Mouse (Mus musculus) liver, embryonic 16.5 days (tissue): ENCODE measurements around the gene Trio. TPM values are rescaled to one million over a fixed set of nuclear protein-coding genes. Genes with fewer than 3 reads are reported as not detected.

Experiments used
- ATAC-seq: fragments of 200-750 bp; cut with Nextera tagmentation; 2 replicates; pipeline ENCODE4 v1.8.0; 2017; ENCODE audit warnings: low read depth, mild to moderate bottlenecking, moderate number of reproducible peaks, moderate library complexity
- H3K27ac ChIP-seq: fragments of 300-500 bp; sonication (generic); 2 replicates; pipeline ENCODE4 v1.5.1; 2014; ENCODE audit warnings: mild to moderate bottlenecking, low read length
- H3K27me3 ChIP-seq: fragments of 300-500 bp; sonication (generic); 2 replicates; pipeline ENCODE4 v1.6.1; 2014; ENCODE audit warnings: low read depth, low read length, mixed read lengths; ENCODE audit not compliant: control insufficient read depth, insufficient read depth
- H3K36me3 ChIP-seq: fragments of 300-500 bp; sonication (generic); 2 replicates; pipeline ENCODE4 v1.6.1; 2014; ENCODE audit warnings: mild to moderate bottlenecking; ENCODE audit not compliant: control insufficient read depth, insufficient read depth
- H3K4me1 ChIP-seq: fragments of 300-500 bp; sonication (generic); 2 replicates; pipeline ENCODE4 v1.6.1; 2014; ENCODE audit warnings: low read depth, low read length, mixed read lengths; ENCODE audit not compliant: control insufficient read depth
- H3K4me2 ChIP-seq: fragments of 300-500 bp; sonication (generic); 2 replicates; pipeline ENCODE4 v1.6.1; 2014; ENCODE audit warnings: low read depth, low read length, mixed read lengths
- H3K4me3 ChIP-seq: fragments of 300-500 bp; sonication (generic); 2 replicates; pipeline ENCODE4 v1.5.1; 2014; ENCODE audit warnings: low read depth, mild to moderate bottlenecking, low read length
- H3K9ac ChIP-seq: fragments of 300-500 bp; sonication (generic); 2 replicates; pipeline ENCODE4 v1.6.1; 2014; ENCODE audit warnings: low read depth, low read length
- H3K9me3 ChIP-seq: fragments of 300-500 bp; sonication (generic); replicated peaks from 2 replicates; pipeline ENCODE4 v1.6.1; 2016; ENCODE audit warnings: low read length; ENCODE audit not compliant: control insufficient read depth
- WGBS: fragments of 180-500 bp; shearing (Covaris S2); extraction: QIAGEN DNeasy Blood & Tissue Kit; methylation state at CpG from one replicate; pipeline ENCODE4 v1.1.7; 2014; ENCODE audit not compliant: insufficient replicate concordance; 5-methylcytosine and 5-hydroxymethylcytosine counted together
- polyA plus RNA-seq: library from polyadenylated mRNA; unstranded; fragments of >200 nt; fragmentation: Nextera tagmentation; extraction: Ambion mirVana; gene quantifications from 2 replicates; pipeline ENCODE4 v1.2.1, GENCODE M21; 2015

Gene Trio
- polyA plus RNA-seq, 1 experiment from 2014 or later: 3.2 TPM

GRCm38 (mm10) chr15:27905341-27905740 lies 120.3 kb downstream of the Trio start:
- 56% methylated on average over 6 of the region's 6 CpGs for WGBS
- no peak overlapping the region for H3K27ac ChIP-seq
- H3K4me1 ChIP-seq: no peaks in the 10 kb centered on the region; the same call in 1 of the 2 replicates
- H3K4me2 ChIP-seq: no peak overlapping the region
- H3K4me3 ChIP-seq: no peak overlapping the region
- ATAC-seq: no peak
- H3K36me3 ChIP-seq: no peaks in the 10 kb centered on the region
- H3K9ac ChIP-seq: no peak overlapping the region
- no peaks in the 10 kb centered on the region for H3K27me3 ChIP-seq
- no peaks in the 10 kb centered on the region for H3K9me3 ChIP-seq

GRCm38 (mm10) chr15:27904346-27905005 lies 121.2 kb downstream of the Trio start:
- Histone ChIP-seq H3K27ac (no peak overlapping the region), H3K27me3 (no peaks in the 10 kb centered on the region), H3K9me3 (no peaks in the 10 kb centered on the region), H3K4me2 (no peak overlapping the region), H3K36me3 (no peaks in the 10 kb centered on the region), H3K9ac (no peak overlapping the region), H3K4me3 (no peak overlapping the region), H3K4me1 (no peaks in the 10 kb centered on the region; the same call in 1 of the 2 replicates)
- ATAC-seq: no peak
- WGBS: 78% methylated on average over 16 of the region's 16 CpGs

- H3K4me1 ChIP-seq: no peaks in the 10 kb centered on the region
- H3K9me3 ChIP-seq: no peaks in the 10 kb centered on the region
- H3K27me3 ChIP-seq: no peaks in the 10 kb centered on the region
- no peak overlapping the region for H3K4me2 ChIP-seq
- H3K36me3 ChIP-seq: no peaks in the 10 kb centered on the region
- no peak for ATAC-seq
- 80% methylated on average over 15 of the region's 15 CpGs for WGBS
- H3K27ac ChIP-seq: no peak overlapping the region
- no peak overlapping the region for H3K4me3 ChIP-seq
- H3K9ac ChIP-seq: no peak overlapping the region
Observed at GRCm38 (mm10) chr15:27901200-27901599, 124.4 kb downstream of the Trio start.

GRCm38 (mm10) chr15:27898795-27899406 lies 126.7 kb downstream of the Trio start:
- Histone ChIP-seq H3K27ac (no peak overlapping the region), H3K36me3 (no peaks in the 10 kb centered on the region; the same call in 1 of the 2 replicates), H3K4me3 (no peak overlapping the region), H3K27me3 (no peaks in the 10 kb centered on the region), H3K9ac (no peak overlapping the region), H3K9me3 (no peaks in the 10 kb centered on the region), H3K4me2 (no peak overlapping the region), H3K4me1 (no peaks in the 10 kb centered on the region)
- 47% methylated on average over 6 of the region's 6 CpGs for WGBS
- ATAC-seq: no peak

GRCm38 (mm10) chr15:27894112-27894511 lies 131.5 kb downstream of the Trio start:
- no peaks in the 10 kb centered on the region for H3K9me3 ChIP-seq
- H3K9ac ChIP-seq: no peak overlapping the region
- H3K4me2 ChIP-seq: no peak overlapping the region
- WGBS: 74% methylated on average over 12 of the region's 12 CpGs
- no peaks in the 10 kb centered on the region for H3K27me3 ChIP-seq
- ATAC-seq: no peak
- no peak overlapping the region for H3K27ac ChIP-seq
- H3K4me3 ChIP-seq: no peak overlapping the region
- no peaks in the 10 kb centered on the region for H3K4me1 ChIP-seq
- no peaks in the 10 kb centered on the region; the same call in 1 of the 2 replicates for H3K36me3 ChIP-seq

- H3K27ac ChIP-seq: no peak overlapping the region
- no peaks in the 10 kb centered on the region for H3K27me3 ChIP-seq
- no peak overlapping the region for H3K9ac ChIP-seq
- H3K4me3 ChIP-seq: no peak overlapping the region
- H3K36me3 ChIP-seq: no peaks in the 10 kb centered on the region; the same call in 1 of the 2 replicates
- H3K9me3 ChIP-seq: no peaks in the 10 kb centered on the region
- H3K4me1 ChIP-seq: no peaks in the 10 kb centered on the region
- whole genome bisulfite sequencing: 54% methylated on average over 5 of the region's 5 CpGs
- no peak overlapping the region for H3K4me2 ChIP-seq
- no peak for ATAC-seq
Observed at GRCm38 (mm10) chr15:27892029-27892428, 133.6 kb downstream of the Trio start.

- H3K27me3 ChIP-seq: no peaks in the 10 kb centered on the region
- WGBS: 63% methylated on average over 5 of the region's 5 CpGs
- no peaks in the 10 kb centered on the region for H3K9me3 ChIP-seq
- H3K9ac ChIP-seq: no peak overlapping the region
- H3K36me3 ChIP-seq: no peaks in the 10 kb centered on the region; the same call in 1 of the 2 replicates
- no peak overlapping the region for H3K4me3 ChIP-seq
- no peak for ATAC-seq
- H3K27ac ChIP-seq: no peak overlapping the region
- no peaks in the 10 kb centered on the region for H3K4me1 ChIP-seq
- no peak overlapping the region for H3K4me2 ChIP-seq
Observed at GRCm38 (mm10) chr15:27890666-27891065, 135.0 kb downstream of the Trio start.

- Histone ChIP-seq H3K4me3 (no peak overlapping the region), H3K4me1 (no peaks in the 10 kb centered on the region), H3K9ac (no peak overlapping the region), H3K9me3 (no peaks in the 10 kb centered on the region), H3K27me3 (no peaks in the 10 kb centered on the region), H3K36me3 (no peaks in the 10 kb centered on the region), H3K4me2 (no peak overlapping the region), H3K27ac (no peak overlapping the region)
- ATAC-seq: no peak
- WGBS: 60% methylated on average over 13 of the region's 13 CpGs
Observed at GRCm38 (mm10) chr15:27888153-27888552, 137.5 kb downstream of the Trio start.

GRCm38 (mm10) chr15:27886992-27887391 lies 138.7 kb downstream of the Trio start:
- WGBS: 27% methylated on average over 6 of the region's 6 CpGs
- no peak for ATAC-seq
- H3K27ac ChIP-seq: no peak overlapping the region

More at GRCm38 (mm10) chr15:27886992-27887391, 138.7 kb downstream of the Trio start:
- Histone ChIP-seq H3K4me3 (no peak overlapping the region), H3K9me3 (no peaks in the 10 kb centered on the region), H3K4me2 (no peak overlapping the region), H3K9ac (no peak overlapping the region), H3K4me1 (no peaks in the 10 kb centered on the region), H3K27me3 (no peaks in the 10 kb centered on the region), H3K36me3 (no peaks in the 10 kb centered on the region)
